Mouse (Mus musculus) lung, adult 2 months (tissue): ENCODE measurements around the gene Nrxn3.

Experiments
- CTCF ChIP-seq: fragments of 200-500 bp; IDR thresholded peaks from 2 replicates; pipeline ENCODE4 v1.5.1; 2011; ENCODE audit warnings: mild to moderate bottlenecking, low read length, control low read depth; ENCODE audit not compliant: insufficient read depth
- POLR2A ChIP-seq: fragments of 200-500 bp; IDR thresholded peaks from 2 replicates; pipeline ENCODE4 v1.6.1; 2011; ENCODE audit warnings: low read depth, mild to moderate bottlenecking, control low read depth, low read length, borderline replicate concordance; ENCODE audit errors: extremely low read depth

GRCm38 (mm10) chr12:89813718-89814117 is 1091.0 kb downstream of the Nrxn3 start:
- TF ChIP-seq POLR2A (no peak), CTCF (no peak)
